Mouse (Mus musculus) hindbrain, embryonic 10.5 days (tissue): Measurements from ENCODE around the gene Xpnpep1. TPM values are rescaled to one million over a fixed set of nuclear protein-coding genes. Genes with fewer than 3 reads are reported as not detected.
A peak's percentile ranks its signal among the peaks of the same experiment; 100 is the strongest.

ENCODE experiments used
- DNase-seq: peaks from one replicate; pipeline ENCODE4 v3.0.0-alpha.2; 2017; ENCODE audit warnings: low spot score
- H3K27ac ChIP-seq: fragments of 300-500 bp; sonication (generic); 2 replicates; pipeline ENCODE4 v1.5.1; 2016; ENCODE audit warnings: mild to moderate bottlenecking, moderate library complexity
- H3K27me3 ChIP-seq: fragments of 300-500 bp; sonication (generic); 2 replicates; pipeline ENCODE4 v1.6.1; 2016; ENCODE audit warnings: mild to moderate bottlenecking; ENCODE audit not compliant: poor library complexity, insufficient read depth, severe bottlenecking
- H3K36me3 ChIP-seq: fragments of 300-500 bp; sonication (generic); 2 replicates; pipeline ENCODE4 v1.6.1; 2016; ENCODE audit warnings: mild to moderate bottlenecking, moderate library complexity
- H3K4me1 ChIP-seq: fragments of 300-500 bp; sonication (generic); replicated peaks from 2 replicates; pipeline ENCODE4 v1.6.1; 2016; ENCODE audit warnings: mild to moderate bottlenecking
- H3K4me3 ChIP-seq: fragments of 300-500 bp; sonication (generic); 2 replicates; pipeline ENCODE4 v1.5.1; 2016; ENCODE audit warnings: mild to moderate bottlenecking, moderate library complexity
- H3K9me3 ChIP-seq: fragments of 300-500 bp; sonication (generic); 2 replicates; pipeline ENCODE4 v1.6.1; 2016; ENCODE audit warnings: mild to moderate bottlenecking, moderate library complexity
- WGBS: fragments of 180-500 bp; shearing (Covaris S2); methylation state at CpG from one replicate; pipeline ENCODE4 v1.1.7; 2016; 5-methylcytosine and 5-hydroxymethylcytosine counted together
- polyA plus RNA-seq: library from polyadenylated mRNA; unstranded; fragments of >200 nt; fragmentation: Nextera tagmentation; extraction: Ambion mirVana; gene quantifications from 2 replicates; pipeline ENCODE4 v1.2.1, GENCODE M21; 2016

The Xpnpep1 gene
- polyA plus RNA-seq, 1 experiment from 2014 or later = 156 TPM

GRCm38 (mm10) chr19:53041133-53041510 lies 1.1 kb upstream of the Xpnpep1 start:
- WGBS = 82% methylated on average over 5 of the region's 5 CpGs
- no peak overlapping the region for H3K4me3 ChIP-seq
- DNase-seq = no peak
- peaks cover 23% of the 10 kb centered on the region for H3K4me1 ChIP-seq
- no peak overlapping the region for H3K27ac ChIP-seq
- no peaks in the 10 kb centered on the region for H3K27me3 ChIP-seq
- no peaks in the 10 kb centered on the region for H3K9me3 ChIP-seq
- no peaks in the 10 kb centered on the region for H3K36me3 ChIP-seq

GRCm38 (mm10) chr19:53039090-53039489 lies 924 bp downstream of the Xpnpep1 start:
- H3K9me3 ChIP-seq = no peaks in the 10 kb centered on the region
- H3K4me3 ChIP-seq = peak overlapping the region; percentile 86
- DNase-seq = no peak
- peak overlapping the region; percentile 95 for H3K27ac ChIP-seq
- H3K36me3 ChIP-seq = no peaks in the 10 kb centered on the region
- 36% methylated on average over 11 of the region's 11 CpGs for WGBS
- H3K4me1 ChIP-seq = peaks cover 23% of the 10 kb centered on the region
- no peaks in the 10 kb centered on the region for H3K27me3 ChIP-seq

GRCm38 (mm10) chr19:53038435-53038938 lies 1.5 kb downstream of the Xpnpep1 start:
- no peaks in the 10 kb centered on the region for H3K27me3 ChIP-seq
- H3K36me3 ChIP-seq = no peaks in the 10 kb centered on the region
- peaks cover 23% of the 10 kb centered on the region for H3K4me1 ChIP-seq
- H3K9me3 ChIP-seq = no peaks in the 10 kb centered on the region
- peak overlapping the region; percentile 86 for H3K4me3 ChIP-seq
- under 1% methylated on average over 39 of the region's 39 CpGs for WGBS
- peak; percentile 100 for DNase-seq
- peak overlapping the region; percentile 95 for H3K27ac ChIP-seq

- H3K4me1 ChIP-seq = peaks cover 23% of the 10 kb centered on the region
- WGBS = under 1% methylated on average over 28 of the region's 28 CpGs
- no peak for DNase-seq
These were observed 2.0 kb downstream of the Xpnpep1 start for GRCm38 (mm10) chr19:53037925-53038419.

GRCm38 (mm10) chr19:53033159-53033943 lies 6.7 kb downstream of the Xpnpep1 start:
- 89% methylated on average over 10 of the region's 10 CpGs for WGBS
- Histone ChIP-seq H3K4me3 (no peak overlapping the region), H3K27me3 (no peaks in the 10 kb centered on the region), H3K9me3 (no peaks in the 10 kb centered on the region), H3K36me3 (peaks cover 29% of the 10 kb centered on the region), H3K4me1 (peaks cover 13% of the 10 kb centered on the region), H3K27ac (no peak overlapping the region)
- DNase-seq = no peak

More at GRCm38 (mm10) chr19:53037925-53038419, 2.0 kb downstream of the Xpnpep1 start:
- Histone ChIP-seq H3K36me3 (no peaks in the 10 kb centered on the region), H3K4me3 (peak overlapping the region; percentile 86), H3K9me3 (no peaks in the 10 kb centered on the region), H3K27me3 (no peaks in the 10 kb centered on the region), H3K27ac (peak overlapping the region; percentile 95)

- peaks cover 10% of the 10 kb centered on the region for H3K4me1 ChIP-seq
- H3K9me3 ChIP-seq = no peaks in the 10 kb centered on the region
- no peaks in the 10 kb centered on the region for H3K27me3 ChIP-seq
- no peak overlapping the region for H3K27ac ChIP-seq
- DNase-seq = no peak
- no peak overlapping the region for H3K4me3 ChIP-seq
- 84% methylated on average over 3 of the region's 3 CpGs for WGBS
- peaks cover 36% of the 10 kb centered on the region for H3K36me3 ChIP-seq
These were observed 7.4 kb downstream of the Xpnpep1 start for GRCm38 (mm10) chr19:53032647-53033046.

GRCm38 (mm10) chr19:53031957-53032371 lies 8.1 kb downstream of the Xpnpep1 start:
- 79% methylated on average over 8 of the region's 8 CpGs for WGBS
- H3K36me3 ChIP-seq = peaks cover 42% of the 10 kb centered on the region

GRCm38 (mm10) chr19:53030279-53030678 lies 9.7 kb downstream of the Xpnpep1 start:
- Histone ChIP-seq H3K4me3 (no peak overlapping the region), H3K27ac (no peak overlapping the region), H3K4me1 (no peaks in the 10 kb centered on the region), H3K9me3 (no peaks in the 10 kb centered on the region), H3K36me3 (peaks cover 59% of the 10 kb centered on the region), H3K27me3 (no peaks in the 10 kb centered on the region)
- WGBS = 94% methylated on average over 6 of the region's 6 CpGs
- no peak for DNase-seq

More at GRCm38 (mm10) chr19:53031957-53032371, 8.1 kb downstream of the Xpnpep1 start:
- H3K4me3 ChIP-seq = no peak overlapping the region
- no peaks in the 10 kb centered on the region for H3K9me3 ChIP-seq
- no peak for DNase-seq
- H3K27ac ChIP-seq = no peak overlapping the region
- no peaks in the 10 kb centered on the region for H3K27me3 ChIP-seq
- peaks cover 3% of the 10 kb centered on the region for H3K4me1 ChIP-seq

GRCm38 (mm10) chr19:53029686-53030085 lies 10.3 kb downstream of the Xpnpep1 start:
- WGBS = 92% methylated on average over 5 of the region's 5 CpGs
- H3K36me3 ChIP-seq = peaks cover 65% of the 10 kb centered on the region

GRCm38 (mm10) chr19:53029045-53029444 lies 11.0 kb downstream of the Xpnpep1 start:
- WGBS = 84% methylated on average over 7 of the region's 7 CpGs
- Histone ChIP-seq H3K4me3 (no peak overlapping the region), H3K27me3 (no peaks in the 10 kb centered on the region), H3K27ac (no peak overlapping the region), H3K4me1 (no peaks in the 10 kb centered on the region), H3K36me3 (peaks cover 72% of the 10 kb centered on the region), H3K9me3 (no peaks in the 10 kb centered on the region)
- DNase-seq = no peak

More at GRCm38 (mm10) chr19:53029686-53030085, 10.3 kb downstream of the Xpnpep1 start:
- H3K27ac ChIP-seq = no peak overlapping the region
- H3K4me1 ChIP-seq = no peaks in the 10 kb centered on the region
- no peak for DNase-seq
- no peak overlapping the region for H3K4me3 ChIP-seq
- no peaks in the 10 kb centered on the region for H3K9me3 ChIP-seq
- no peaks in the 10 kb centered on the region for H3K27me3 ChIP-seq

GRCm38 (mm10) chr19:53028216-53028615 lies 11.8 kb downstream of the Xpnpep1 start:
- no peak for DNase-seq
- 91% methylated on average over 12 of the region's 12 CpGs for WGBS
- Histone ChIP-seq H3K36me3 (peaks cover 80% of the 10 kb centered on the region), H3K4me3 (no peak overlapping the region), H3K9me3 (no peaks in the 10 kb centered on the region), H3K4me1 (no peaks in the 10 kb centered on the region), H3K27ac (no peak overlapping the region), H3K27me3 (no peaks in the 10 kb centered on the region)

- Histone ChIP-seq H3K4me3 (no peak overlapping the region), H3K4me1 (peaks cover 10% of the 10 kb centered on the region; the same call in 1 of the 2 replicates), H3K9me3 (no peaks in the 10 kb centered on the region), H3K36me3 (peaks cover 83% of the 10 kb centered on the region), H3K27me3 (no peaks in the 10 kb centered on the region), H3K27ac (no peak overlapping the region)
- WGBS = 86% methylated on average over 10 of the region's 10 CpGs
- DNase-seq = no peak
These were observed 16.8 kb downstream of the Xpnpep1 start for GRCm38 (mm10) chr19:53023189-53023588.

- no peak overlapping the region for H3K4me3 ChIP-seq
- 93% methylated on average over 8 of the region's 8 CpGs for WGBS
- no peaks in the 10 kb centered on the region for H3K27me3 ChIP-seq
- peaks cover 12% of the 10 kb centered on the region; the same call in 1 of the 2 replicates for H3K4me1 ChIP-seq
- H3K9me3 ChIP-seq = no peaks in the 10 kb centered on the region
- peaks cover 81% of the 10 kb centered on the region for H3K36me3 ChIP-seq
- no peak overlapping the region for H3K27ac ChIP-seq
- no peak for DNase-seq
These were observed 17.9 kb downstream of the Xpnpep1 start for GRCm38 (mm10) chr19:53022037-53022614.
